Mouse (Mus musculus): ENCODE data around the gene Tmem212.

GRCm38 (mm10) chr3:27941634-27942033, 45.5 kb upstream of the Tmem212 start:
- TF ChIP-seq GATA1 (IDR thresholded peaks at IDR 0.05; ENCODE audit: borderline replicate concordance, low read length): no peak
- no peak for TF ChIP-seq FLI1 (IDR thresholded peaks at IDR 0.05; ENCODE audit: low read length)

Measured in megakaryocyte, embryonic 14.5 days (primary cell).